Comparison of ENCODE assay signal across 8 mouse cellular contexts in the genomic region with DNA sequence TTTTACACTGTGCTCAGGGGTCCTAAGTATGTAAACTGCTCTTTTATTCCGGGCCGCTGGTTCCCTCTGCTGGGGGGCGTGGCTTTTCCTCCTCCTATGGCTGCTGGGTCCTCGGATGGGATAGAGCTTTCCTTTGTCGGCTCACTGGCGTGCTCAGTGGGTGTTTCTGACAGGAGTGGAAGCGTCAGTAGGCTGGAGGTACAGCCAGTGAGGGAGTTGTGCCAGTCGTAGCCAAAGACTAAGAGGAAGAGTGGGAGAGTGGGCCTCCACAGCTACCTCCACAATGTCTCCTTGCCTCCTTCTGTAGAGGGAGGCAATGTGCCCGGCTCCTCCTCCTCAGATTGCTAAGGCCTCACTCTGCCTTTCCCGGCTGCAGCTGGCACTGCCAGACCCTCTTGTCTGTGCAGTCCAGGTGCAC. TPM values are rescaled to one million over a fixed set of nuclear protein-coding genes. Genes with fewer than 3 reads are reported as not detected.
A peak's percentile ranks its signal among the peaks of the same experiment; 100 is the strongest.
DNase-seq lines count a peak whose midpoint lies in the region; ATAC-seq lines count a peak whose summit lies in the region.

No protein-coding gene starts in this region.

- 4% methylated on average over 10 of the region's 10 CpGs for WGBS in kidney, embryonic 16.5 days
- 10% methylated on average over 10 of the region's 10 CpGs for WGBS in intestine, embryonic 15.5 days

- H3K27me3 ChIP-seq in kidney, embryonic 16.5 days (ENCODE audit: insufficient read depth, low read length): no peaks in the 10 kb centered on the region
- no peaks in the 10 kb centered on the region for H3K27me3 ChIP-seq in intestine, embryonic 15.5 days (replicated peaks)

- no peak for DNase-seq in kidney, adult 18-20 months
- peak; percentile 43 for DNase-seq in embryo, embryonic 9.5 days (ENCODE audit: extremely low spot score)
- DNase-seq in neural tube, embryonic 10.5 days (ENCODE audit: extremely low spot score, low spot score): peak; percentile 43
- no peak for DNase-seq in right cerebral cortex, postnatal 10 days (ENCODE audit: low spot score in 2 of 2)
- DNase-seq in right cerebral cortex, postnatal 25 days: no peak
- no peak for DNase-seq in adrenal gland, postnatal 10 days

- H3K9ac ChIP-seq in kidney, embryonic 16.5 days (replicated peaks; ENCODE audit: low read length): peak overlapping the region; percentile 48
- no peak overlapping the region for H3K9ac ChIP-seq in intestine, embryonic 15.5 days

- peaks cover 5% of the 10 kb centered on the region; the same call in 1 of the 2 replicates for H3K4me1 ChIP-seq in kidney, embryonic 16.5 days (ENCODE audit: insufficient read depth, low read length)
- H3K4me1 ChIP-seq in intestine, embryonic 15.5 days (replicated peaks): peaks cover 5% of the 10 kb centered on the region; the same call in 1 of the 2 replicates

- H3K4me2 ChIP-seq in kidney, embryonic 16.5 days (replicated peaks; ENCODE audit: low read depth, low read length): peak overlapping the region; percentile 56
- peak overlapping the region; percentile 53 for H3K4me2 ChIP-seq in intestine, embryonic 15.5 days (replicated peaks)

- H3K36me3 ChIP-seq in kidney, embryonic 16.5 days (ENCODE audit: insufficient read depth, low read length): no peaks in the 10 kb centered on the region
- no peaks in the 10 kb centered on the region for H3K36me3 ChIP-seq in intestine, embryonic 15.5 days

- H3K27ac ChIP-seq in kidney, embryonic 16.5 days (ENCODE audit: low read length): no peak overlapping the region
- no peak overlapping the region for H3K27ac ChIP-seq in intestine, embryonic 15.5 days

- H3K9me3 ChIP-seq in kidney, embryonic 16.5 days (ENCODE audit: low read length): no peaks in the 10 kb centered on the region
- no peaks in the 10 kb centered on the region for H3K9me3 ChIP-seq in intestine, embryonic 15.5 days

- ATAC-seq in kidney, embryonic 16.5 days (ENCODE audit: low FRiP score, low TSS enrichment): peak; percentile 79
- peak; percentile 39; the same call in 1 of the 2 replicates for ATAC-seq in intestine, embryonic 15.5 days

- peak overlapping the region; percentile 33 for H3K4me3 ChIP-seq in kidney, embryonic 16.5 days (ENCODE audit: low read length)
- peak overlapping the region; percentile 18 for H3K4me3 ChIP-seq in intestine, embryonic 15.5 days (replicated peaks)

RNA-seq across cellular contexts. Expression of gene Fam81a, which starts 30.5 kb away (rescaled TPM):
- polyA plus RNA-seq in kidney, embryonic 16.5 days (2015; fragmentation: Nextera tagmentation; extraction: Ambion mirVana): 14.6 and 14.9 TPM in 2 replicates
- polyA plus RNA-seq in intestine, embryonic 15.5 days (2015; fragmentation: Nextera tagmentation; extraction: Ambion mirVana): 7.1 and 10.9 TPM in 2 replicates
- 1 to 10 TPM; 3.2 to 3.7 TPM for total RNA-seq in adrenal gland, postnatal 10 days (2021)

Comparison
In these comparisons a context has a peak if more than half of its experiments do, and no peak if none do; other contexts are left out.
1. DNase-seq: peak in embryo, embryonic 9.5 days (single experiment) and neural tube, embryonic 10.5 days (single experiment); none in kidney, adult 18-20 months (single experiment), right cerebral cortex, postnatal 10 days (0 of 2), right cerebral cortex, postnatal 25 days (single experiment) and adrenal gland, postnatal 10 days (single experiment).